Mouse (Mus musculus) liver, postnatal 0 days (tissue): ENCODE data around the gene Gm9507. TPM values are rescaled to one million over a fixed set of nuclear protein-coding genes. Genes with fewer than 3 reads are reported as not detected.
A peak's percentile ranks its signal among the peaks of the same experiment; 100 is the strongest.
"Not testable (repeated sequence)": the region's sequence is repeated elsewhere in the genome, so short reads cannot be mapped to it uniquely, and the experiment has no call there.

Experiments used
- ATAC-seq: fragments of 200-750 bp; cut with Nextera tagmentation; 2 replicates; pipeline ENCODE4 v1.8.0; 2017; ENCODE audit warnings: mild to moderate bottlenecking, moderate library complexity
- DNase-seq: peaks from one replicate; pipeline ENCODE4 v3.0.0-alpha.2; 2016
- H3K27ac ChIP-seq: fragments of 300-500 bp; sonication (generic); 2 replicates; pipeline ENCODE4 v1.5.1; 2014; ENCODE audit warnings: antibody characterized with exemption, moderate library complexity, mild to moderate bottlenecking, low read depth
- H3K27me3 ChIP-seq: fragments of 300-500 bp; sonication (generic); 2 replicates; pipeline ENCODE4 v1.6.1; 2014; ENCODE audit warnings: low read length, control low read depth, mixed read lengths; ENCODE audit not compliant: insufficient read depth
- H3K36me3 ChIP-seq: fragments of 300-500 bp; sonication (generic); replicated peaks from 2 replicates; pipeline ENCODE4 v1.6.1; 2014; ENCODE audit warnings: mild to moderate bottlenecking, control low read depth, low read length, moderate library complexity, mixed read lengths; ENCODE audit not compliant: insufficient read depth
- H3K4me1 ChIP-seq: fragments of 300-500 bp; sonication (generic); 2 replicates; pipeline ENCODE4 v1.6.1; 2014; ENCODE audit warnings: antibody characterized with exemption, mild to moderate bottlenecking, control low read depth; ENCODE audit not compliant: insufficient read depth
- H3K4me2 ChIP-seq: fragments of 300-500 bp; sonication (generic); 2 replicates; pipeline ENCODE4 v1.6.1; 2014; ENCODE audit warnings: low read depth, mild to moderate bottlenecking, low read length, moderate library complexity, mixed read lengths
- H3K4me3 ChIP-seq: fragments of 300-500 bp; sonication (generic); 2 replicates; pipeline ENCODE4 v1.5.1; 2014; ENCODE audit warnings: low read depth, low read length
- H3K9ac ChIP-seq: fragments of 300-500 bp; sonication (generic); replicated peaks from 2 replicates; pipeline ENCODE4 v1.6.1; 2014; ENCODE audit warnings: mild to moderate bottlenecking, moderate library complexity
- H3K9me3 ChIP-seq: fragments of 300-500 bp; sonication (generic); 2 replicates; pipeline ENCODE4 v1.6.1; 2016; ENCODE audit warnings: mild to moderate bottlenecking, control low read depth, low read length, mixed read lengths
- CTCF ChIP-seq: sonication (generic); IDR thresholded peaks from 2 replicates; pipeline ENCODE4 v1.5.1; 2016; ENCODE audit warnings: antibody characterized with exemption, low read depth
- EP300 ChIP-seq: IDR thresholded peaks from 2 replicates; pipeline ENCODE4 v1.6.1; 2016; ENCODE audit warnings: antibody characterized with exemption, low read depth, mild to moderate bottlenecking
- WGBS: fragments of 180-500 bp; shearing (Covaris S2); extraction: QIAGEN DNeasy Blood & Tissue Kit; methylation state at CpG from one replicate; pipeline ENCODE4 v1.1.7; 2014; ENCODE audit not compliant: insufficient replicate concordance; 5-methylcytosine and 5-hydroxymethylcytosine counted together
- polyA plus RNA-seq: library from polyadenylated mRNA; unstranded; fragments of >200 nt; fragmentation: Nextera tagmentation; extraction: Ambion mirVana; gene quantifications from 2 replicates; pipeline ENCODE4 v1.2.1, GENCODE M21; 2015

Gene Gm9507
- polyA plus RNA-seq, 1 experiment from 2014 or later = not detected

- Histone ChIP-seq H3K9ac (no peak within 1 kb of the TSS), H3K27me3 (no peaks in the 10 kb centered on the region), H3K9me3 (no peaks in the 10 kb centered on the region), H3K36me3 (no peaks in the 10 kb centered on the region), H3K4me1 (no peaks in the 10 kb centered on the region), H3K4me2 (no peak within 1 kb of the TSS), H3K27ac (no peak within 1 kb of the TSS), H3K4me3 (no peak within 1 kb of the TSS)
- DNase-seq (no peak), ATAC-seq (no peak)
- TF ChIP-seq EP300 (no peak), CTCF (no peak)
- 49% methylated on average over 6 of the region's 6 CpGs for WGBS
These were observed 15.3 kb upstream of the Gm9507 start, which contains the start of gene Krtap10-4 for GRCm38 (mm10) chr10:77826951-77827350. TSS of gene Krtap10-4 (minus strand) at chr10:77827095.

- WGBS = 54% methylated on average over 4 of the region's 4 CpGs
- TF ChIP-seq CTCF (no peak), EP300 (no peak)
- ATAC-seq (no peak), DNase-seq (no peak)
- no peaks in the 10 kb centered on the region for H3K27me3 ChIP-seq
- H3K4me3 ChIP-seq = no peak overlapping the region
- no peaks in the 10 kb centered on the region for H3K9me3 ChIP-seq
- H3K4me2 ChIP-seq = no peak overlapping the region
- H3K36me3 ChIP-seq = no peaks in the 10 kb centered on the region
- no peak overlapping the region for H3K27ac ChIP-seq
- no peaks in the 10 kb centered on the region for H3K4me1 ChIP-seq
- no peak overlapping the region for H3K9ac ChIP-seq
These were observed 7.6 kb upstream of the Gm9507 start for GRCm38 (mm10) chr10:77819203-77819602.

- no peaks in the 10 kb centered on the region for H3K36me3 ChIP-seq
- no peaks in the 10 kb centered on the region for H3K4me1 ChIP-seq
- H3K27ac ChIP-seq = no peak overlapping the region
- H3K9ac ChIP-seq = no peak overlapping the region
- H3K4me2 ChIP-seq = no peak overlapping the region
- 94% methylated on average over 4 of the region's 4 CpGs for WGBS
- H3K4me3 ChIP-seq = no peak overlapping the region
- no peak for DNase-seq
- no peaks in the 10 kb centered on the region for H3K27me3 ChIP-seq
- no peak for TF ChIP-seq CTCF
- ATAC-seq = no peak
- no peaks in the 10 kb centered on the region for H3K9me3 ChIP-seq
These were observed 6.9 kb upstream of the Gm9507 start for GRCm38 (mm10) chr10:77818523-77818922.

GRCm38 (mm10) chr10:77815514-77815913, 3.9 kb upstream of the Gm9507 start:
- H3K4me2 ChIP-seq = no peak overlapping the region
- H3K9ac ChIP-seq = no peak overlapping the region
- no peak for ATAC-seq
- H3K27ac ChIP-seq = no peak overlapping the region
- H3K4me3 ChIP-seq = no peak overlapping the region
- TF ChIP-seq EP300 = no peak
- peak; percentile 65 for TF ChIP-seq CTCF
- no peaks in the 10 kb centered on the region for H3K36me3 ChIP-seq
- no peaks in the 10 kb centered on the region for H3K4me1 ChIP-seq
- H3K27me3 ChIP-seq = no peaks in the 10 kb centered on the region
- no peaks in the 10 kb centered on the region for H3K9me3 ChIP-seq
- WGBS = 24% methylated on average over 5 of the region's 5 CpGs
- DNase-seq = peak; percentile 33

- Histone ChIP-seq H3K9me3 (no peaks in the 10 kb centered on the region), H3K27me3 (no peaks in the 10 kb centered on the region), H3K36me3 (no peaks in the 10 kb centered on the region), H3K27ac (no peak within 1 kb of the TSS), H3K4me2 (no peak within 1 kb of the TSS), H3K4me3 (no peak within 1 kb of the TSS), H3K4me1 (no peaks in the 10 kb centered on the region), H3K9ac (no peak within 1 kb of the TSS)
- ATAC-seq = no peak
- DNase-seq = no peak
- no peak for TF ChIP-seq CTCF
- 39% methylated on average over 4 of the region's 4 CpGs for WGBS
These were observed 2.7 kb upstream of the Gm9507 start, which contains the start of gene Gm2696 for GRCm38 (mm10) chr10:77814382-77814781. TSS of gene Gm2696 (plus strand) at chr10:77814682.

GRCm38 (mm10) chr10:77804095-77804494, 7.5 kb downstream of the Gm9507 start:
- Histone ChIP-seq H3K9me3 (no peaks in the 10 kb centered on the region), H3K9ac (no peak overlapping the region), H3K4me1 (no peaks in the 10 kb centered on the region), H3K27ac (no peak overlapping the region), H3K4me2 (no peak overlapping the region), H3K4me3 (no peak overlapping the region), H3K27me3 (no peaks in the 10 kb centered on the region), H3K36me3 (no peaks in the 10 kb centered on the region)
- ATAC-seq (no peak), DNase-seq (no peak)
- TF ChIP-seq CTCF (no peak), EP300 (no peak)
- WGBS = 47% methylated on average over 3 of the region's 3 CpGs

- 59% methylated on average over 8 of the region's 8 CpGs for WGBS
- H3K36me3 ChIP-seq = no peaks in the 10 kb centered on the region
- ATAC-seq = no peak
These were observed 12.6 kb downstream of the Gm9507 start, which contains the start of gene Gm19668 for GRCm38 (mm10) chr10:77798921-77799508. TSS of gene Gm19668 (minus strand) at chr10:77799133.

GRCm38 (mm10) chr10:77798164-77798920, 13.3 kb downstream of the Gm9507 start:
- H3K4me2 ChIP-seq, H3K36me3 ChIP-seq, H3K27me3 ChIP-seq, DNase-seq, H3K4me3 ChIP-seq, H3K27ac ChIP-seq, ATAC-seq, H3K9me3 ChIP-seq, H3K9ac ChIP-seq, H3K4me1 ChIP-seq: not testable (repeated sequence)
- 72% methylated on average over 2 of the region's 3 CpGs for WGBS

More at GRCm38 (mm10) chr10:77798921-77799508, 12.6 kb downstream of the Gm9507 start, which contains the start of gene Gm19668:
- no peak within 1 kb of the TSS for H3K4me3 ChIP-seq
- H3K9me3 ChIP-seq = no peaks in the 10 kb centered on the region
- H3K27ac ChIP-seq = no peak within 1 kb of the TSS
- H3K4me1 ChIP-seq = no peaks in the 10 kb centered on the region
- DNase-seq = no peak
- no peaks in the 10 kb centered on the region for H3K27me3 ChIP-seq
- TF ChIP-seq CTCF (no peak), EP300 (no peak)
- no peak within 1 kb of the TSS for H3K9ac ChIP-seq
- no peak within 1 kb of the TSS for H3K4me2 ChIP-seq
